Mouse (Mus musculus) embryonic facial prominence, embryonic 12.5 days (tissue): ENCODE results near the gene AU041133. TPM values are rescaled to one million over a fixed set of nuclear protein-coding genes. Genes with fewer than 3 reads are reported as not detected.

ENCODE experiments used
- polyA plus RNA-seq: library from polyadenylated mRNA; unstranded; fragments of >200 nt; fragmentation: Nextera tagmentation; extraction: Ambion mirVana; gene quantifications from 2 replicates; pipeline ENCODE4 v1.2.1, GENCODE M21; 2016

Gene AU041133
- polyA plus RNA-seq, 1 experiment from 2014 or later = 6.8 TPM

Other genes starting within 250 kb of the AU041133 start
- gene Zfp781, start 197.5 kb upstream of the AU041133 start, polyA plus RNA-seq = 4.0 and 4.3 TPM in 2 replicates
- gene Zfp873, start 79.9 kb upstream of the AU041133 start, polyA plus RNA-seq = 17.5 TPM in 2 replicates
- 6.8 and 7.3 TPM in 2 replicates for gene BC024063, start 44.7 kb upstream of the AU041133 start, polyA plus RNA-seq
- gene Zfp938, start 113.3 kb downstream of the AU041133 start, polyA plus RNA-seq = 17.1 and 18.0 TPM in 2 replicates
- gene 4932415D10Rik, start 188.6 kb downstream of the AU041133 start, polyA plus RNA-seq = not detected in 2 replicates
- gene Gm4924, start 226.2 kb downstream of the AU041133 start, polyA plus RNA-seq = 10.9 and 11.5 TPM in 2 replicates